Mouse (Mus musculus) forebrain, embryonic 16.5 days (tissue): ENCODE results near the gene Ephb1. TPM values are rescaled to one million over a fixed set of nuclear protein-coding genes. Genes with fewer than 3 reads are reported as not detected.

ENCODE experiments used
- ATAC-seq: fragments of 200-750 bp; cut with Nextera tagmentation; 2 replicates; pipeline ENCODE4 v1.8.0; 2017; ENCODE audit warnings: mild to moderate bottlenecking, moderate library complexity
- H3K27ac ChIP-seq: fragments of 300-500 bp; sonication (generic); 2 replicates; pipeline ENCODE4 v1.5.1; 2014; ENCODE audit warnings: low read length, control low read depth
- H3K27me3 ChIP-seq: fragments of 300-500 bp; sonication (generic); replicated peaks from 2 replicates; pipeline ENCODE4 v1.6.1; 2014; ENCODE audit warnings: low read length; ENCODE audit not compliant: control insufficient read depth, insufficient read depth
- H3K36me3 ChIP-seq: fragments of 300-500 bp; sonication (generic); 2 replicates; pipeline ENCODE4 v1.6.1; 2014; ENCODE audit not compliant: control insufficient read depth, insufficient read depth
- H3K4me1 ChIP-seq: fragments of 300-500 bp; sonication (generic); replicated peaks from 2 replicates; pipeline ENCODE4 v1.6.1; 2014; ENCODE audit warnings: low read length; ENCODE audit not compliant: control insufficient read depth, insufficient read depth
- H3K4me2 ChIP-seq: fragments of 300-500 bp; sonication (generic); 2 replicates; pipeline ENCODE4 v1.6.1; 2014; ENCODE audit warnings: mild to moderate bottlenecking, low read length, control low read depth
- H3K4me3 ChIP-seq: fragments of 300-500 bp; sonication (generic); replicated peaks from 2 replicates; pipeline ENCODE4 v1.5.1; 2014; ENCODE audit warnings: mild to moderate bottlenecking, low read length, control low read depth
- H3K9ac ChIP-seq: fragments of 300-500 bp; sonication (generic); replicated peaks from 2 replicates; pipeline ENCODE4 v1.6.1; 2014; ENCODE audit warnings: low read depth, low read length, control low read depth
- H3K9me3 ChIP-seq: fragments of 300-500 bp; sonication (generic); 2 replicates; pipeline ENCODE4 v1.6.1; 2016; ENCODE audit warnings: low read length; ENCODE audit not compliant: control insufficient read depth
- WGBS: fragments of 180-500 bp; shearing (Covaris S2); extraction: QIAGEN DNeasy Blood & Tissue Kit; methylation state at CpG from one replicate; pipeline ENCODE4 v1.1.7; 2014; 5-methylcytosine and 5-hydroxymethylcytosine counted together
- polyA plus RNA-seq: library from polyadenylated mRNA; unstranded; fragments of >200 nt; fragmentation: Nextera tagmentation; extraction: Ambion mirVana; gene quantifications from 2 replicates; pipeline ENCODE4 v1.2.1, GENCODE M21; 2015

Ephb1 gene
- 45.4 and 48.8 TPM in 2 replicates for polyA plus RNA-seq

GRCm38 (mm10) chr9:102354561-102354973, at the start of gene Ephb1:
Gene Ephb1 (minus strand): TSS chr9:102354693.
- under 1% methylated on average over 21 of the region's 22 CpGs for WGBS
- H3K4me3 ChIP-seq, result peak within 1 kb of the TSS; percentile 87
- H3K36me3 ChIP-seq, result no peaks in the 10 kb centered on the region
- H3K4me2 ChIP-seq, result peak within 1 kb of the TSS; percentile 99
- peak; percentile 95 for ATAC-seq
- peaks cover 22% of the 10 kb centered on the region for H3K27me3 ChIP-seq
- H3K9me3 ChIP-seq, result no peaks in the 10 kb centered on the region
- peaks cover 20% of the 10 kb centered on the region for H3K4me1 ChIP-seq
- H3K9ac ChIP-seq, result peak within 1 kb of the TSS; percentile 86
- H3K27ac ChIP-seq, result peak within 1 kb of the TSS; percentile 77

GRCm38 (mm10) chr9:102403086-102404021, 48.9 kb upstream of the Ephb1 start:
- ATAC-seq, result peak; percentile 78
- H3K9ac ChIP-seq, result no peak overlapping the region

GRCm38 (mm10) chr9:102402671-102403070, 48.2 kb upstream of the Ephb1 start:
- Histone ChIP-seq H3K4me3 (no peak overlapping the region), H3K27me3 (no peaks in the 10 kb centered on the region; the same call in 1 of the 2 replicates), H3K4me2 (no peak overlapping the region), H3K9ac (no peak overlapping the region), H3K27ac (no peak overlapping the region), H3K4me1 (no peaks in the 10 kb centered on the region), H3K36me3 (no peaks in the 10 kb centered on the region), H3K9me3 (no peaks in the 10 kb centered on the region)
- WGBS, result 53% methylated on average over 3 of the region's 3 CpGs
- ATAC-seq, result no peak

More at GRCm38 (mm10) chr9:102403086-102404021, 48.9 kb upstream of the Ephb1 start:
- Histone ChIP-seq H3K36me3 (no peaks in the 10 kb centered on the region), H3K9me3 (no peaks in the 10 kb centered on the region), H3K27me3 (no peaks in the 10 kb centered on the region; the same call in 1 of the 2 replicates), H3K4me3 (no peak overlapping the region), H3K4me2 (no peak overlapping the region), H3K4me1 (no peaks in the 10 kb centered on the region), H3K27ac (no peak overlapping the region)
- WGBS, result 24% methylated on average over 18 of the region's 18 CpGs

GRCm38 (mm10) chr9:102388266-102388665, 33.8 kb upstream of the Ephb1 start:
- Histone ChIP-seq H3K9me3 (no peaks in the 10 kb centered on the region), H3K27ac (no peak overlapping the region), H3K4me3 (no peak overlapping the region), H3K36me3 (no peaks in the 10 kb centered on the region), H3K27me3 (no peaks in the 10 kb centered on the region), H3K4me1 (no peaks in the 10 kb centered on the region), H3K4me2 (no peak overlapping the region), H3K9ac (no peak overlapping the region)
- ATAC-seq, result no peak
- WGBS, result 80% methylated on average over 8 of the region's 8 CpGs

GRCm38 (mm10) chr9:102386816-102387215, 32.3 kb upstream of the Ephb1 start:
- 91% methylated on average over 9 of the region's 9 CpGs for WGBS
- Histone ChIP-seq H3K27me3 (no peaks in the 10 kb centered on the region), H3K27ac (no peak overlapping the region), H3K9me3 (no peaks in the 10 kb centered on the region), H3K4me3 (no peak overlapping the region), H3K36me3 (no peaks in the 10 kb centered on the region), H3K4me1 (no peaks in the 10 kb centered on the region), H3K4me2 (no peak overlapping the region), H3K9ac (no peak overlapping the region)
- ATAC-seq, result no peak

GRCm38 (mm10) chr9:102380235-102380634, 25.7 kb upstream of the Ephb1 start:
- H3K36me3 ChIP-seq, result no peaks in the 10 kb centered on the region
- 90% methylated on average over 2 of the region's 2 CpGs for WGBS
- no peak for ATAC-seq

GRCm38 (mm10) chr9:102374661-102375060, 20.2 kb upstream of the Ephb1 start:
- ATAC-seq, result no peak
- no peak overlapping the region for H3K4me3 ChIP-seq
- WGBS, result 89% methylated on average over 5 of the region's 5 CpGs
- no peaks in the 10 kb centered on the region for H3K27me3 ChIP-seq
- no peak overlapping the region for H3K9ac ChIP-seq
- H3K27ac ChIP-seq, result no peak overlapping the region
- H3K9me3 ChIP-seq, result no peaks in the 10 kb centered on the region
- H3K4me2 ChIP-seq, result no peak overlapping the region
- H3K36me3 ChIP-seq, result no peaks in the 10 kb centered on the region
- no peaks in the 10 kb centered on the region for H3K4me1 ChIP-seq

More at GRCm38 (mm10) chr9:102380235-102380634, 25.7 kb upstream of the Ephb1 start:
- Histone ChIP-seq H3K27me3 (no peaks in the 10 kb centered on the region), H3K4me3 (no peak overlapping the region), H3K4me1 (no peaks in the 10 kb centered on the region), H3K9me3 (no peaks in the 10 kb centered on the region), H3K27ac (no peak overlapping the region), H3K9ac (no peak overlapping the region), H3K4me2 (no peak overlapping the region)

GRCm38 (mm10) chr9:102373886-102374285, 19.4 kb upstream of the Ephb1 start:
- Histone ChIP-seq H3K27ac (no peak overlapping the region), H3K36me3 (no peaks in the 10 kb centered on the region), H3K4me1 (no peaks in the 10 kb centered on the region), H3K9ac (no peak overlapping the region), H3K4me2 (no peak overlapping the region), H3K4me3 (no peak overlapping the region), H3K9me3 (no peaks in the 10 kb centered on the region), H3K27me3 (no peaks in the 10 kb centered on the region)
- 88% methylated on average over 5 of the region's 5 CpGs for WGBS
- ATAC-seq, result no peak

- Histone ChIP-seq H3K36me3 (no peaks in the 10 kb centered on the region), H3K4me1 (no peaks in the 10 kb centered on the region), H3K9me3 (no peaks in the 10 kb centered on the region), H3K4me3 (no peak overlapping the region), H3K4me2 (no peak overlapping the region), H3K27ac (no peak overlapping the region), H3K9ac (no peak overlapping the region), H3K27me3 (no peaks in the 10 kb centered on the region)
- WGBS, result 69% methylated on average over 3 of the region's 3 CpGs
- no peak for ATAC-seq
Measured at GRCm38 (mm10) chr9:102371936-102372335, 17.4 kb upstream of the Ephb1 start.
